ENCODE assay signal across 16 mouse cellular contexts in genomic region chrX:90927989-90928388, GRCm38 (mm10). TPM values are rescaled to one million over a fixed set of nuclear protein-coding genes. Genes with fewer than 3 reads are reported as not detected.
A peak's percentile ranks its signal among the peaks of the same experiment; 100 is the strongest.
DNase-seq lines count a peak whose midpoint lies in the region; TF ChIP-seq lines count a peak whose summit lies in the region.
"Had no signal": no experiment of that assay in that cellular context is flagged by ENCODE, and none has a peak within 500 bp of the region (broad histone marks: within the 10 kb centered on the region; RNA-seq: fewer than 3 reads in every experiment).

No protein-coding gene starts in this region.

- H3K79me2 ChIP-seq in MEL (ENCODE audit: control insufficient read depth, insufficient read depth, low read length, poor library complexity) = no peaks in the 10 kb centered on the region

- peak; percentile 10; the same call in 1 of the 2 replicates for TF ChIP-seq RAD21 in MEL (IDR thresholded peaks at IDR 0.05; ENCODE audit: low read depth, low read length)

- no peak overlapping the region for H3K27ac ChIP-seq in MEL (ENCODE audit: control insufficient read depth, low read depth, low read length)
- H3K27ac ChIP-seq: kidney, embryonic 15.5 days; liver, embryonic 14.5 days; macrophage had no signal

- peak; percentile 4 to 18 for DNase-seq in cerebellum, postnatal 14 days
- DNase-seq in cerebellum, adult 9-10 months = no peak
- DNase-seq in layer of hippocampus, postnatal 10 days (ENCODE audit: low spot score in 2 of 2) = peak; percentile 4 to 11
- DNase-seq in layer of hippocampus, adult 9-10 months (ENCODE audit: low spot score) = no peak
- DNase-seq in MEL (ENCODE audit: low read depth, low spot score) = peak; percentile 4
- peak; percentile 0 for DNase-seq in embryo, embryonic 9.5 days (ENCODE audit: extremely low spot score)
- no peak for DNase-seq in thymus, postnatal 4 days
- DNase-seq in ovary, postnatal 14 days (ENCODE audit: low spot score) = no peak
- DNase-seq: adrenal gland, postnatal 36 days; cerebellum, adult 18-20 months; heart, adult 18-20 months had no signal

- no peak for TF ChIP-seq EP300 in MEL (IDR thresholded peaks at IDR 0.05; ENCODE audit: low read depth in 1 of 2, low read length in 2 of 2)

- peak in 2 of 3 experiments; percentile 15 to 37; a peak in 2 of 6 replicates for TF ChIP-seq CTCF in MEL (IDR thresholded peaks at IDR 0.05 in 2 of 3, conservative IDR thresholded peaks at IDR 0.05 in 1 of 3; ENCODE audit: control insufficient read depth in 1 of 3, insufficient read depth in 1 of 3, low read depth in 2 of 3, low read length in 3 of 3, poor library complexity in 1 of 3, severe bottlenecking in 1 of 3)

- TF ChIP-seq POLR2A in MEL (IDR thresholded peaks at IDR 0.05; ENCODE audit: control insufficient read depth in 1 of 2, insufficient read depth in 1 of 2, low read depth in 1 of 2, low read length in 2 of 2, poor library complexity in 1 of 2) = no peak

- no peaks in the 10 kb centered on the region for H3K9me3 ChIP-seq in MEL (replicated peaks; ENCODE audit: insufficient read depth, low read length)
- H3K9me3 ChIP-seq: kidney, embryonic 15.5 days had no signal

- no peaks in the 10 kb centered on the region for H3K36me3 ChIP-seq in MEL (ENCODE audit: control insufficient read depth in 1 of 2, insufficient read depth in 2 of 2, low read length in 2 of 2)
- H3K36me3 ChIP-seq: kidney, embryonic 15.5 days had no signal

- H3K9ac ChIP-seq in MEL (ENCODE audit: control insufficient read depth, low read depth, low read length, poor library complexity, severe bottlenecking) = no peak overlapping the region
- H3K9ac ChIP-seq: kidney, embryonic 15.5 days; liver, embryonic 14.5 days had no signal

- H3K4me1 ChIP-seq in MEL (ENCODE audit: control insufficient read depth in 1 of 2, insufficient read depth in 2 of 2, low read length in 2 of 2) = no peaks in the 10 kb centered on the region
- H3K4me1 ChIP-seq: kidney, embryonic 15.5 days had no signal

- no peaks in the 10 kb centered on the region for H3K27me3 ChIP-seq in MEL (ENCODE audit: control insufficient read depth in 1 of 2, insufficient read depth in 2 of 2, low read length in 2 of 2)
- H3K27me3 ChIP-seq: kidney, embryonic 15.5 days had no signal

- H3K4me3 ChIP-seq in MEL (ENCODE audit: control insufficient read depth in 1 of 2, insufficient read depth in 1 of 2, low read depth in 2 of 2, low read length in 2 of 2) = no peak overlapping the region
- H3K4me3 ChIP-seq: kidney, embryonic 15.5 days had no signal

TF ChIP-seq in MEL, 35 proteins besides CTCF, POLR2A, EP300 and RAD21:
- TF ChIP-seq POLR2AphosphoS2 (IDR thresholded peaks at IDR 0.05; ENCODE audit: low read length) = no peak
- TF ChIP-seq TAL1 (IDR thresholded peaks at IDR 0.05; ENCODE audit: low read length) = no peak
- TF ChIP-seq MYB (IDR thresholded peaks at IDR 0.05; ENCODE audit: low read depth, low read length) = no peak
- no peak for TF ChIP-seq RCOR1 (IDR thresholded peaks at IDR 0.05; ENCODE audit: low read depth, low read length)
- TF ChIP-seq GATA1 (IDR thresholded peaks at IDR 0.05; ENCODE audit: low read depth, low read length) = no peak
- no peak for TF ChIP-seq ETS1 (IDR thresholded peaks at IDR 0.05; ENCODE audit: low read depth, low read length)
- peak; percentile 38 for TF ChIP-seq SMC3 (IDR thresholded peaks at IDR 0.05; ENCODE audit: low read depth, low read length)

RNA-seq across cellular contexts. Expression of gene Gm44, which starts 36.0 kb away (rescaled TPM):
- total RNA-seq in layer of hippocampus, postnatal 10 days (2021) = not detected
- total RNA-seq in MEL (2012; rRNA removed) = not detected in 2 replicates
- not detected for polyA plus RNA-seq in MEL (2012; ENCODE audit: insufficient read depth in 1 of 2, insufficient read length in 2 of 2, low read depth in 1 of 2, low replicate concordance in 2 of 2, missing spikeins in 1 of 2)
- total RNA-seq: adrenal gland, postnatal 36 days; heart, adult 18-20 months; hematopoietic stem cell, adult 5-6 weeks; left cerebral cortex, postnatal 10 days had no signal
- polyA plus RNA-seq: kidney, embryonic 15.5 days; liver, embryonic 14.5 days; macrophage had no signal

Comparison
In these comparisons a context has a peak if more than half of its experiments do, and no peak if none do; other contexts are left out.
1. DNase-seq: peak in cerebellum, postnatal 14 days (2 of 2), layer of hippocampus, postnatal 10 days (2 of 2), MEL (single experiment) and embryo, embryonic 9.5 days (single experiment); none in cerebellum, adult 9-10 months (single experiment), layer of hippocampus, adult 9-10 months (single experiment), thymus, postnatal 4 days (single experiment) and ovary, postnatal 14 days (single experiment).